Mouse (Mus musculus): ENCODE measurements around the gene Hook2.

Hook2 gene

GRCm38 (mm10) chr8:84990349-84990748 is at the start of gene Hook2:
Gene Hook2 (plus strand): TSS chr8:84990603.
- in situ Hi-C loops (cut with MboI; ENCODE audit: unreplicated experiment in 2 of 2) = loop anchor here (5.0 to 25.0 kb wide), 2 partner anchors 33 to 422 kb away; no protein-coding TSS in a partner anchor

- in situ Hi-C loops (cut with MboI; ENCODE audit: unreplicated experiment in 2 of 2) = loop anchor here in 1 of 2 experiments (25.0 kb wide), 1 partner anchor 581 kb away; no protein-coding TSS in a partner anchor
These were observed 46.7 kb upstream of the Hook2 start for GRCm38 (mm10) chr8:84943699-84944098.

DNA sequence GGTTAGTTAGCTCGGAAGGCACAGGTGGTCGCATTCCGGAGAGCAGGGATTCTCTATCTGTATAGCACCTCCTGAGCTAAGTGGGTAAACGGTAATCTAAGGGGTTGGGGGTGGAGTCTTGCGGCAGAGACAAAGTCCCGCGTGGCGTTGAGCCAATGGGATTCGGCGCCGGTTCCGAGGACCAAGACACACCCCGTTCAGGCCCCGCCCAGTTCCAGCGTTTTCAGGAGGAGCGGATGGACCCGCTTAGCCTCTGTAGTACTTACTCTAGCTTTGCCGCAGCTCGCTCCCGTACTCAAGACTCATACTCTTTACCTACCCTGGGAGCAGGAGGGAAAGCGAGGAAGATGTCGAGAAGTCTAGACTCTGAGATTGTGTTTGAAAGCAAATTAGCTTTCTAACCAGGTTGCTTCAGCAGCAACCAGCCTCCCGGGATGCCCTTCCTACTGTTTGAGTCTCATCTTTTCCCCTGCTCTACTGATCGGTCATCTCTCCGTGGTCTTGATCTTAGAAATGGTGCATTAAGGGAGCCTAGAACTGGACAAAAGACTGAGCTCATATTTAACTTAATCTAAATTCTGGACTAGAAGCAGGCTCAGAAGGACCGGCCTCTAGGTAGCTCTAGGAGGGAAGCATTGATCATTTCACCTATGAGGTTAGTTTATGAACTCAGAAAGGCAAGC is 45.8 kb upstream of the Hook2 start:
- in situ Hi-C loops (cut with MboI; ENCODE audit: unreplicated experiment in 2 of 2) = loop anchor here in 1 of 2 experiments (25.0 kb wide), 1 partner anchor 582 kb away; no protein-coding TSS in a partner anchor

DNA sequence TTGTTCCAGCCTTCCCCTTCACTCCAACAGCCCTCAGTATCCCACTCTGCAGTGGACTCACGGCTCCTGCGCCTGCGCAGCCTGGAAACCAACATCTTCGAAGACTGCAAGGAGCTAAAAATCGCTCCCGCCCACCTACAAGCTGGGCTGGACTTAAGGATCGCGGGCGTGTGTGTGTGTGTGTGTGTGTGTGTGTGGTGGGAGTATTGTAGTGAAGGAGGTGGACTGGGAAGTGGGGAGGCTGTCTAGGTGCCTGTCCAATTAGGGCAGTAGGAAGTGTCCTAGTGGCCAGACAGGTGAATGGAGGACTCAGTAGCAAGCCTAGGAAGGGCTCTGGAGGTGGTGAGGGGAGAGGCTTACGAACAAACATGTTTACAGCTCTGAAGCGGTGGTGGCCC is 45.2 kb upstream of the Hook2 start:
- in situ Hi-C loops (cut with MboI; ENCODE audit: unreplicated experiment in 2 of 2) = loop anchor here in 1 of 2 experiments (25.0 kb wide), 1 partner anchor 583 kb away; no protein-coding TSS in a partner anchor

GRCm38 (mm10) chr8:84945633-84946527 is 44.5 kb upstream of the Hook2 start:
- in situ Hi-C loops (cut with MboI; ENCODE audit: unreplicated experiment in 2 of 2) = loop anchor here in 1 of 2 experiments (25.0 kb wide), 1 partner anchor 584 kb away; no protein-coding TSS in a partner anchor

DNA sequence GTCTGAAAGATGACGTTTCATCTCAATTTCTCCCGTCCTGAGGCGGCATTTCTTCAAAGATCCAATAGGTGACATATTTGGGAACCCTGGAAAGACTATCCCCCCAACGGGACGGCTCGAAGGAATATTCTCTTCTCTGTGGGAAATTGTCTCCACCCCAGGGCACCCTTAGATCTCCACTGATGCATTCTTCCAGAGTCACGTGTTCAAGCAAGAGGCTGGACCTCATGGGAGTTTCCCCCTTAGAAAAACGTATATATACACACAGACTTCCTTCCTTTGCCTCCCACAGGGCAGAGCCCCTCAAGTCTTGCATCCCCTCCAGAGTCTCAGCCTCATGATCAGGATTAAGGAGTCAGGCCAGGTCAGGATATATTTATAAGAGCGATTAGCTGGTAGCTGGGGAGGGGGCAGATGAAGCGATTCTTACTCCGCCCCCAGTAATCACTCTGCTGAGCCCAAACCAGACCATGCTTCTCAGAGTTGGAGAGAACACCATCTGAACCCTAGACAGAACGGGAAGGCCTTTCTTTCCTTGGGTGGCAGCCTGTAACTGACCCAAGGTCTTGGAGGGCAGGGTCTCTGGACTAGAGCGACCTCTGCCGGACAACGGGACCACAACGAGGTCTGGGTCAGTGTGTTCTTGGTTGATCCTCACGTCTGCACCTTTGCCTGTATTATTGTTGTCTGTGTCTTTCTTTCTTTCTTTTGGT is 43.7 kb upstream of the Hook2 start, which contains the start of gene Rtbdn:
Rtbdn (plus strand) TSS at position 464 of the 713 bp plus-strand sequence.
- in situ Hi-C loops (cut with MboI; ENCODE audit: unreplicated experiment in 2 of 2) = loop anchor here in 1 of 2 experiments (25.0 kb wide), 1 partner anchor 584 kb away; no protein-coding TSS in a partner anchor

GRCm38 (mm10) chr8:84947241-84947545 is 43.2 kb upstream of the Hook2 start:
- in situ Hi-C loops (cut with MboI; ENCODE audit: unreplicated experiment in 2 of 2) = loop anchor here in 1 of 2 experiments (25.0 kb wide), 1 partner anchor 585 kb away; no protein-coding TSS in a partner anchor

GRCm38 (mm10) chr8:84949753-84950152 is 40.6 kb upstream of the Hook2 start:
- in situ Hi-C loops (cut with MboI; ENCODE audit: unreplicated experiment in 2 of 2) = loop anchor here in 1 of 2 experiments (25.0 kb wide), 3 partner anchors 587 to 1638 kb away; partner anchors contain the start of gene Abcc12

DNA sequence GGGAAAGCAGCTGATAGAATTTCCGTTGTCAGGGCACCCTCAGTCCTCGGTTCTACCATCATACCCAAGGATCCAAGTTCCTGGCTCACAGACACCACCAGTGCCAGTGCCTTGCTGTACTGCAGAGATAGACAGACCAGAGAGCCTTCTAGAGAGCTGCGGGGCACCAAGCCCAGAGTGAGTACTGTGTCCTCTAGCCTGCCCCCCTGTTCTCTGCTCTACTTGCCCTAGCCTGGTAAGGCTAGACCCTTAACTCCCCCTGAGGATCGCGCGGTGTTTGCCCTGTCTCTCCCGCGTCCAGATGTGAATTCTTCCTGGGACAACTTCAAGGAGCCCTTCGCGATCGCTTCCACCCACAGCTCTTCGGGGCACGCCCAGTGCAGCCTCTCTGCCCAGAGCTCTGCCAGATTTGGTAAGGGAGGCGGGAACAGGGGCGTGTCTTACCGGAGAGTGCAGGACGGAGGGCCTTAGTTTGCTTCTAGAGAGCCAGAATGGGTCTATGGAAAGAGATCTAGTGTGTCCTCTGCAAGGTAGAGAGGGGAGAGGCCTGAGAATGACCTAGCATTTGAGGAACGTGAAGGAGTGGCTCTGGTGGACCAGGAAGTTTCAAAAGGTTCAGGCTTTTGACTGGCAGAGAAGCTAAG is 37.7 kb upstream of the Hook2 start:
- in situ Hi-C loops (cut with MboI; ENCODE audit: unreplicated experiment in 2 of 2) = loop anchor here in 1 of 2 experiments (25.0 kb wide), 2 partner anchors 710 to 1635 kb away; partner anchors contain the start of gene Abcc12

DNA sequence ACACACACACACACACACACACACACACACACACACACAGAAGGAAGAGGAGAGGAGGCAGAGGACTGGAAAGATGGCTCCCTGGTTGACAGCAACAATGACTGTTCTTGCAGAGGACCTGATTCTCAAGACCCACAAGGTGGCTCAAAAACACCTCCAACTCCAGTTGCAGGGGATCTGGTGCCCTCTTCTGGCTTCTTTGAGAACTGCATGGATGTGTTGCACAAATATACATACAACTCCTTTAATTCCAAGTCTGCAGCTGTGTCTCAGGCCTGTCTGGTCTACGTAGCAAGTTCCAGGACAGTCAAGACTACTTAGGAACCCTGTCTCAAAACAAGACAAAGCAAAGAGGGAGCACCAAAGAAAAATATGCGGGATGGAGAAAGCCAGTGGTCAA is 33.6 kb upstream of the Hook2 start:
- in situ Hi-C loops (cut with MboI; ENCODE audit: unreplicated experiment in 2 of 2) = loop anchor here (5.0 to 25.0 kb wide), 3 partner anchors 36 to 1631 kb away; partner anchors contain the start of genes Abcc12 (in 1 of the 2) and Hook2 (in 1 of the 2)

DNA sequence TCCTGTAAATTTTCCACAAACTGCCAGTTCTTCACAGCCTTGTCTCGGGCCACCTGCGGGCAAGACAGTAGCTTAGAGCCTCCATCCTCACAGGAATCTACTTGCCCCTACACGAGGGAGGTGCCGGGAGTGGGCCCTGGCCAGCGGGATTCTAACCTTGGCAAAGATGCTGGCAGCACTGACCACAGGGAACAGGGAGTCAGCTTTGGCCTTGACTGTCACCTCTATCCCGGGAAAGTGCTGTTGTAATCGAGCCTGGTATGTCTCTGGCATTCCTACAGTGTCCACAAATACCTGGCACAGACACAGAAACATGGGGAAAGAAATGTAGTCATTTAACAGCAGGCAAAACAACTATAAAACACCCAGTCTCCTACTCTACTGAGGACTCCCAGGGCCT is 30.6 kb upstream of the Hook2 start:
- in situ Hi-C loops (cut with MboI; ENCODE audit: unreplicated experiment in 2 of 2) = loop anchor here (5.0 to 25.0 kb wide), 5 partner anchors 32 to 1627 kb away; partner anchors contain the start of genes Calr (in 2 of the 2), Rad23a (in 2 of the 2), Abcc12 (in 1 of the 2) and Hook2 (in 1 of the 2)

- in situ Hi-C loops (cut with MboI; ENCODE audit: unreplicated experiment in 2 of 2) = loop anchor here (5.0 to 25.0 kb wide), 4 partner anchors 37 to 1623 kb away; partner anchors contain the start of genes Calr (in 2 of the 2), Rad23a (in 2 of the 2) and Abcc12 (in 1 of the 2)
These were observed 26.5 kb upstream of the Hook2 start for GRCm38 (mm10) chr8:84963952-84964351.

GRCm38 (mm10) chr8:84965731-84966291 is 24.6 kb upstream of the Hook2 start:
- in situ Hi-C loops (cut with MboI; ENCODE audit: unreplicated experiment in 2 of 2) = loop anchor here (5.0 to 25.0 kb wide), 4 partner anchors 61 to 1621 kb away; partner anchors contain the start of genes Calr (in 2 of the 2), Rad23a (in 2 of the 2), Abcc12 (in 1 of the 2) and Asna1 (in 1 of the 2)

- in situ Hi-C loops (cut with MboI; ENCODE audit: unreplicated experiment in 2 of 2) = loop anchor here (5.0 to 25.0 kb wide), 4 partner anchors 61 to 1621 kb away; partner anchors contain the start of genes Calr (in 2 of the 2), Rad23a (in 2 of the 2), Abcc12 (in 1 of the 2) and Asna1 (in 1 of the 2)
These were observed 23.8 kb upstream of the Hook2 start for GRCm38 (mm10) chr8:84966603-84967002.

- in situ Hi-C loops (cut with MboI; ENCODE audit: unreplicated experiment in 2 of 2) = loop anchor here (5.0 to 25.0 kb wide), 4 partner anchors 60 to 1620 kb away; partner anchors contain the start of genes Calr (in 2 of the 2), Rad23a (in 2 of the 2), Abcc12 (in 1 of the 2) and Asna1 (in 1 of the 2)
These were observed 22.7 kb upstream of the Hook2 start for GRCm38 (mm10) chr8:84967532-84968304.

- in situ Hi-C loops (cut with MboI; ENCODE audit: unreplicated experiment in 2 of 2) = loop anchor here (5.0 to 25.0 kb wide), 4 partner anchors 59 to 1619 kb away; partner anchors contain the start of genes Calr (in 2 of the 2), Rad23a (in 2 of the 2), Abcc12 (in 1 of the 2) and Asna1 (in 1 of the 2)
These were observed 21.8 kb upstream of the Hook2 start for GRCm38 (mm10) chr8:84968650-84969049.
